Mouse (Mus musculus): ENCODE data around the gene Rph3al. TPM values are rescaled to one million over a fixed set of nuclear protein-coding genes. Genes with fewer than 3 reads are reported as not detected.
A peak's percentile ranks its signal among the peaks of the same experiment; 100 is the strongest.

The Rph3al gene
- polyA plus RNA-seq, 1 experiment from 2014 or later = 0.84 TPM

GRCm38 (mm10) chr11:75901339-75901738 is 36.9 kb downstream of the Rph3al start:
- H3K4me2 ChIP-seq (replicated peaks) = no peak overlapping the region
- H3K27me3 ChIP-seq = no peaks in the 10 kb centered on the region
- no peaks in the 10 kb centered on the region for H3K36me3 ChIP-seq
- peaks cover 21% of the 10 kb centered on the region for H3K4me1 ChIP-seq
- H3K4me3 ChIP-seq = no peak overlapping the region
- no peak for ATAC-seq (ENCODE audit: low FRiP score, low read depth)
- H3K9ac ChIP-seq (replicated peaks) = no peak overlapping the region
- H3K9me3 ChIP-seq = no peaks in the 10 kb centered on the region
- WGBS = 63% methylated on average over 6 of the region's 6 CpGs
- H3K27ac ChIP-seq (replicated peaks) = 0 out of 2 replicates have a peak overlapping the region, but pooled peaks have one; percentile 5

- peaks cover 20% of the 10 kb centered on the region for H3K4me1 ChIP-seq
- no peak overlapping the region for H3K9ac ChIP-seq (replicated peaks)
- no peaks in the 10 kb centered on the region for H3K9me3 ChIP-seq
- H3K4me3 ChIP-seq = no peak overlapping the region
- WGBS = 55% methylated on average over 9 of the region's 9 CpGs
- H3K27ac ChIP-seq (replicated peaks) = no peak overlapping the region
- H3K4me2 ChIP-seq (replicated peaks) = no peak overlapping the region
- no peak for ATAC-seq (ENCODE audit: low FRiP score, low read depth)
- H3K27me3 ChIP-seq = no peaks in the 10 kb centered on the region
- no peaks in the 10 kb centered on the region for H3K36me3 ChIP-seq
Measured at GRCm38 (mm10) chr11:75899676-75900075, 38.6 kb downstream of the Rph3al start.

- H3K4me2 ChIP-seq (replicated peaks) = no peak overlapping the region
- peaks cover 22% of the 10 kb centered on the region for H3K4me1 ChIP-seq
- H3K4me3 ChIP-seq = no peak overlapping the region
- no peak for ATAC-seq (ENCODE audit: low FRiP score, low read depth)
- 88% methylated on average over 9 of the region's 9 CpGs for WGBS
- no peaks in the 10 kb centered on the region for H3K9me3 ChIP-seq
- H3K9ac ChIP-seq (replicated peaks) = no peak overlapping the region
- H3K27me3 ChIP-seq = no peaks in the 10 kb centered on the region
- no peaks in the 10 kb centered on the region for H3K36me3 ChIP-seq
- no peak overlapping the region for H3K27ac ChIP-seq (replicated peaks)
Measured at GRCm38 (mm10) chr11:75898532-75898931, 39.7 kb downstream of the Rph3al start.

GRCm38 (mm10) chr11:75894791-75895420 is 43.3 kb downstream of the Rph3al start:
- Histone ChIP-seq H3K9me3 (no peaks in the 10 kb centered on the region), H3K27ac (replicated peaks) (no peak overlapping the region; the same call in 1 of the 2 replicates), H3K9ac (replicated peaks) (no peak overlapping the region), H3K27me3 (no peaks in the 10 kb centered on the region), H3K4me3 (no peak overlapping the region), H3K4me2 (replicated peaks) (no peak overlapping the region), H3K4me1 (peaks cover 18% of the 10 kb centered on the region), H3K36me3 (no peaks in the 10 kb centered on the region)
- WGBS = 85% methylated on average over 12 of the region's 12 CpGs
- no peak for ATAC-seq (ENCODE audit: low FRiP score, low read depth)

- Histone ChIP-seq H3K9me3 (no peaks in the 10 kb centered on the region), H3K4me1 (peaks cover 13% of the 10 kb centered on the region; the same call in 1 of the 2 replicates), H3K27ac (replicated peaks) (no peak overlapping the region), H3K27me3 (no peaks in the 10 kb centered on the region), H3K9ac (replicated peaks) (no peak overlapping the region), H3K4me2 (replicated peaks) (no peak overlapping the region), H3K4me3 (no peak overlapping the region), H3K36me3 (no peaks in the 10 kb centered on the region)
- ATAC-seq (ENCODE audit: low FRiP score, low read depth) = no peak
- 64% methylated on average over 2 of the region's 2 CpGs for WGBS
Measured at GRCm38 (mm10) chr11:75893956-75894355, 44.3 kb downstream of the Rph3al start.

GRCm38 (mm10) chr11:75887349-75887748 is 50.9 kb downstream of the Rph3al start:
- H3K36me3 ChIP-seq = no peaks in the 10 kb centered on the region

GRCm38 (mm10) chr11:75881234-75881633 is 57.0 kb downstream of the Rph3al start:
- Histone ChIP-seq H3K4me3 (no peak overlapping the region), H3K9me3 (no peaks in the 10 kb centered on the region), H3K9ac (replicated peaks) (no peak overlapping the region), H3K4me1 (peaks cover 4% of the 10 kb centered on the region; the same call in 1 of the 2 replicates), H3K27me3 (no peaks in the 10 kb centered on the region), H3K4me2 (replicated peaks) (no peak overlapping the region), H3K27ac (replicated peaks) (no peak overlapping the region), H3K36me3 (no peaks in the 10 kb centered on the region)
- ATAC-seq (ENCODE audit: low FRiP score, low read depth) = no peak
- 91% methylated on average over 3 of the region's 3 CpGs for WGBS

More at GRCm38 (mm10) chr11:75887349-75887748, 50.9 kb downstream of the Rph3al start:
- 85% methylated on average over 3 of the region's 3 CpGs for WGBS
- no peak for ATAC-seq (ENCODE audit: low FRiP score, low read depth)
- Histone ChIP-seq H3K27me3 (no peaks in the 10 kb centered on the region; the same call in 1 of the 2 replicates), H3K27ac (replicated peaks) (no peak overlapping the region), H3K4me3 (no peak overlapping the region), H3K9ac (replicated peaks) (no peak overlapping the region), H3K4me2 (replicated peaks) (no peak overlapping the region), H3K4me1 (no peaks in the 10 kb centered on the region), H3K9me3 (no peaks in the 10 kb centered on the region)

GRCm38 (mm10) chr11:75880064-75880463 is 58.2 kb downstream of the Rph3al start:
- no peak overlapping the region for H3K4me2 ChIP-seq (replicated peaks)
- H3K4me1 ChIP-seq = peaks cover 8% of the 10 kb centered on the region; the same call in 1 of the 2 replicates
- no peaks in the 10 kb centered on the region for H3K27me3 ChIP-seq
- no peak overlapping the region for H3K9ac ChIP-seq (replicated peaks)
- WGBS = 77% methylated on average over 8 of the region's 8 CpGs
- no peak for ATAC-seq (ENCODE audit: low FRiP score, low read depth)
- H3K36me3 ChIP-seq = no peaks in the 10 kb centered on the region
- H3K4me3 ChIP-seq = no peak overlapping the region
- no peaks in the 10 kb centered on the region for H3K9me3 ChIP-seq
- H3K27ac ChIP-seq (replicated peaks) = no peak overlapping the region

GRCm38 (mm10) chr11:75878460-75878859 is 59.8 kb downstream of the Rph3al start:
- Histone ChIP-seq H3K9me3 (no peaks in the 10 kb centered on the region), H3K36me3 (no peaks in the 10 kb centered on the region), H3K9ac (replicated peaks) (no peak overlapping the region), H3K4me1 (peaks cover 8% of the 10 kb centered on the region; the same call in 1 of the 2 replicates), H3K27me3 (no peaks in the 10 kb centered on the region), H3K4me2 (replicated peaks) (no peak overlapping the region), H3K27ac (replicated peaks) (no peak overlapping the region), H3K4me3 (no peak overlapping the region)
- no peak for ATAC-seq (ENCODE audit: low FRiP score, low read depth)
- 93% methylated on average over 8 of the region's 8 CpGs for WGBS

GRCm38 (mm10) chr11:75876043-75876780 is 62.0 kb downstream of the Rph3al start:
- no peaks in the 10 kb centered on the region for H3K36me3 ChIP-seq
- H3K9me3 ChIP-seq = no peaks in the 10 kb centered on the region
- ATAC-seq (ENCODE audit: low FRiP score, low read depth) = no peak
- H3K4me1 ChIP-seq = peaks cover 9% of the 10 kb centered on the region
- 0 out of 2 replicates have a peak overlapping the region, but pooled peaks have one; percentile 35 for H3K27ac ChIP-seq (replicated peaks)
- H3K27me3 ChIP-seq = no peaks in the 10 kb centered on the region
- no peak overlapping the region for H3K4me3 ChIP-seq
- H3K9ac ChIP-seq (replicated peaks) = no peak overlapping the region
- H3K4me2 ChIP-seq (replicated peaks) = no peak overlapping the region
- WGBS = 53% methylated on average over 15 of the region's 15 CpGs

- ATAC-seq (ENCODE audit: low FRiP score, low read depth) = no peak
- Histone ChIP-seq H3K27me3 (no peaks in the 10 kb centered on the region), H3K9ac (replicated peaks) (no peak overlapping the region), H3K4me2 (replicated peaks) (no peak overlapping the region), H3K4me1 (peaks cover 24% of the 10 kb centered on the region), H3K36me3 (no peaks in the 10 kb centered on the region), H3K4me3 (no peak overlapping the region), H3K9me3 (no peaks in the 10 kb centered on the region), H3K27ac (replicated peaks) (0 out of 2 replicates have a peak overlapping the region, but pooled peaks have one; percentile 52)
- WGBS = 88% methylated on average over 1 of the region's 1 CpGs
Measured at GRCm38 (mm10) chr11:75871688-75872087, 66.5 kb downstream of the Rph3al start.

GRCm38 (mm10) chr11:75870947-75871346 is 67.3 kb downstream of the Rph3al start:
- Histone ChIP-seq H3K4me2 (replicated peaks) (no peak overlapping the region), H3K27ac (replicated peaks) (peak overlapping the region; percentile 52), H3K4me1 (peaks cover 21% of the 10 kb centered on the region), H3K9ac (replicated peaks) (no peak overlapping the region), H3K27me3 (no peaks in the 10 kb centered on the region), H3K4me3 (no peak overlapping the region), H3K9me3 (no peaks in the 10 kb centered on the region), H3K36me3 (no peaks in the 10 kb centered on the region)
- no peak for ATAC-seq (ENCODE audit: low FRiP score, low read depth)
- WGBS = 37% methylated on average over 4 of the region's 4 CpGs
